Comparison of ENCODE assay signal across 8 mouse cellular contexts in the genomic region with DNA sequence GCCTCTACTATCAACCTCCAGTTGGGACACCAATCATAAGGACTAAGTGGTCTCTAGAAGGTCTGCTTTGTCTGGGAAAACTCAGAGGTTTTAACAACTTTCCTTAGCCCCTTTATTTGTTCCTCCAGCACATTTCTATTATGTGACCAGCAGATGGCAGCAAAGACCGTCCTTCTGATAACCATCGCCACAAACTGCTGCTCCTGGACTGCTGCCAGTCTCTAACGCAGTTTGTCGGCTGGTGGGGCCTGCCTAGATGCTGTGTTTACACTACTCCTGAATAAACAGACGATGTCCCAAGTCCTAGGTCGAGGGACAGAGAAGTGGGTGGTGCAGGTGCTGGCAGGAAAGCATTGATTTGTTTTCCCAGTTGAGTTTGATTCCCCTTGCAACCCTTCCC. TPM values are rescaled to one million over a fixed set of nuclear protein-coding genes. Genes with fewer than 3 reads are reported as not detected.
DNase-seq lines count a peak whose midpoint lies in the region; ATAC-seq lines count a peak whose summit lies in the region.

No protein-coding gene starts in this region.

- no peak overlapping the region; the same call in 1 of the 2 replicates for H3K27ac ChIP-seq in liver, embryonic 16.5 days (ENCODE audit: low read length)

- no peak overlapping the region for H3K9ac ChIP-seq in liver, embryonic 16.5 days (ENCODE audit: low read depth, low read length)

- no peak overlapping the region for H3K4me2 ChIP-seq in liver, embryonic 16.5 days (ENCODE audit: low read depth, low read length)

- H3K4me1 ChIP-seq in liver, embryonic 16.5 days (ENCODE audit: control insufficient read depth, low read depth, low read length) = no peaks in the 10 kb centered on the region; the same call in 1 of the 2 replicates

- H3K36me3 ChIP-seq in liver, embryonic 16.5 days (ENCODE audit: control insufficient read depth, insufficient read depth) = no peaks in the 10 kb centered on the region

- no peaks in the 10 kb centered on the region for H3K9me3 ChIP-seq in liver, embryonic 16.5 days (replicated peaks; ENCODE audit: control insufficient read depth, low read length)

- H3K4me3 ChIP-seq in liver, embryonic 16.5 days (ENCODE audit: low read depth, low read length) = no peak overlapping the region

- DNase-seq in CD4-positive helper T cell, adult 2 months (ENCODE audit: low read depth, low spot score) = peak; percentile 72
- peak; percentile 78 for DNase-seq in MN1 (ENCODE audit: low spot score)
- DNase-seq in cerebellum, adult 9-11 months = peak; percentile 25
- peak; percentile 23 to 49 for DNase-seq in frontal cortex, postnatal 14 days (ENCODE audit: low spot score in 2 of 2)
- DNase-seq in kidney, postnatal 10 days = peak; percentile 86
- peak; percentile 54 for DNase-seq in retina, adult 2 months (ENCODE audit: low read depth, low spot score)
- peak; percentile 43 for DNase-seq in thymus, postnatal 36 days

- ATAC-seq in liver, embryonic 16.5 days (ENCODE audit: low read depth) = peak; percentile 93

- WGBS in liver, embryonic 16.5 days (ENCODE audit: insufficient replicate concordance) = under 1% methylated on average over 6 of the region's 6 CpGs

- H3K27me3 ChIP-seq in liver, embryonic 16.5 days (ENCODE audit: control insufficient read depth, insufficient read depth, low read depth, low read length) = no peaks in the 10 kb centered on the region

RNA-seq across cellular contexts. Expression of gene Tmem114, which starts 18.2 kb away (rescaled TPM):
- polyA plus RNA-seq in liver, embryonic 16.5 days (2015; fragmentation: Nextera tagmentation; extraction: Ambion mirVana) = not detected in 2 replicates

Comparison
In these comparisons a context has a peak if more than half of its experiments do, and no peak if none do; other contexts are left out.
1. DNase-seq: peak in every context shown above with its lines; median percentile 86 in kidney, postnatal 10 days; 78 in MN1; 72 in CD4-positive helper T cell, adult 2 months; 54 in retina, adult 2 months; 43 in thymus, postnatal 36 days; 36 in frontal cortex, postnatal 14 days; 25 in cerebellum, adult 9-11 months.